Mouse (Mus musculus): ENCODE data around the gene Arhgef7. TPM values are rescaled to one million over a fixed set of nuclear protein-coding genes. Genes with fewer than 3 reads are reported as not detected.

Gene Arhgef7
- 353 TPM in 1 of 2 replicates, not detected in the other for polyA plus RNA-seq (2012; ENCODE audit: insufficient read depth, insufficient read length, low replicate concordance, missing spikeins)

DNA sequence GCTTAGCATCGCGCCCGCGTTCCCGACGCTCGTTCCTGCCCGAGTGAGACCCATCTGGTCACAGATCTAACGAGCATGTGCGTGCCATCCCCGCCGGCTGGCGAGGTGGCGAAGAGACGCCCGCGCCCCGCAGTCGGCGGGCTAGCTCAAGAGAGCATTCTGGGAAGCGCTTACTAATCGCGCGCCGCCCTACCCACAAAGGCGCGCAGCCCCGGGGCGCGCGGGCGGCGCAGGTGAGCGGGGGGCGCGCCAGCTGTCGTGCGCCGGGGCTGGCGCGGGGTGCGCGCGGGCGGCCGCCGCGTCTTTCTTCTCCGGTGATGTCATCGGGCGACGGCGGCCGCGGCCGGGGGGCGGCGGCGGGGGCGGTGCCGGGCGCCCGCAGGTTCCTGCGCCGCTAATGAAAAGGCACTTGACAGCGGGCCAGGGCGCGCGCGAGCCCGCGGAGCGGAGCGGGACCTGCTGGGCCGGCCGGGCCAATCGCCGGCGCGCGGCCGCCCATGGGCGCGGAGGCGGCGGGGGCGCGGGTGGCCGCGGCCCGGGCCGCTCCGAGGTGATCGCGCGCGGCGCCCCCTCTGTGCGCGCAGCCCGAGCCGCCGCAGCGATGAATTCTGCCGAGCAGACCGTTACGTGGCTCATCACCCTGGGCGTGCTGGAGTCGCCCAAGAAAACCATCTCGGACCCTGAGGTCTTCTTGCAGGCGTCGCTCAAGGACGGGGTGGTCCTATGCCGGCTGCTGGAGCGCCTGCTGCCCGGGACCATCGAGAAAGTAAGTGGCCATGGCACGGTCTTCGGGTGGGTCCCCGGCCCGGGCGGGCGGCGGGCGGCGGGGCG is at the start of gene Arhgef7:
TSS of gene Arhgef7 (plus strand) at position 71 of the 831 bp plus-strand sequence.
- peak within 1 kb of the TSS; percentile 96 for H3K27ac ChIP-seq (ENCODE audit: insufficient read depth, low read depth, low read length)
- TF ChIP-seq CTCF (IDR thresholded peaks at IDR 0.05; ENCODE audit: insufficient read depth, low read depth, low read length) (no peak), POLR2A (IDR thresholded peaks at IDR 0.05; ENCODE audit: insufficient read depth, low read depth, low read length) (peak; percentile 69)
- H3K4me1 ChIP-seq (ENCODE audit: control insufficient read depth, insufficient read depth, low read length): peaks cover 24% of the 10 kb centered on the region
- 2% methylated on average over 126 of the region's 127 CpGs for WGBS
- H3K4me3 ChIP-seq (ENCODE audit: insufficient read depth, low read depth, low read length): peak within 1 kb of the TSS; percentile 95

DNA sequence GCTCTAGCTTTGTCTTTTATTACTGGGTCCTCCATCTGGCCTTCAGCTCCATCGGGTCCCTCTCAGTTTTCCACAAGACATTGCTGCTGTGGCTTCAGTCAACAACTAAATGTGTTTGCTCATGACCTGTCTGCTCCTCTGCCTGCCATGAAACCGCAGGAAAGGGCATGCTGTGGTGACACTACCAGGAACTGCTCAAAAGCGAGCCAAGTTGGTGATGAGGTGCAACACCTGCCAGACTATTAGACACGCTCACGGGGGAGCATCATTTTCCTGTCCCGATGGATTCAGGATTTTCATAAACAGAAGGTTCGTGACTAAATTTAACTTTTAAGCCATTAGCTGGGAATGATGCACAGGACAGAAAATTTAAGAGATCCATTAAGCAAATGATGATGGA is 43.0 kb upstream of the Arhgef7 start:
- TF ChIP-seq POLR2A (IDR thresholded peaks at IDR 0.05; ENCODE audit: insufficient read depth, low read depth, low read length): no peak
- TF ChIP-seq CTCF (IDR thresholded peaks at IDR 0.05; ENCODE audit: insufficient read depth, low read depth, low read length): no peak
- no peak overlapping the region for H3K4me3 ChIP-seq (ENCODE audit: insufficient read depth, low read depth, low read length)
- no peak overlapping the region for H3K27ac ChIP-seq (ENCODE audit: insufficient read depth, low read depth, low read length)
- 89% methylated on average over 7 of the region's 7 CpGs for WGBS
- H3K4me1 ChIP-seq (ENCODE audit: control insufficient read depth, insufficient read depth, low read length): no peaks in the 10 kb centered on the region

DNA sequence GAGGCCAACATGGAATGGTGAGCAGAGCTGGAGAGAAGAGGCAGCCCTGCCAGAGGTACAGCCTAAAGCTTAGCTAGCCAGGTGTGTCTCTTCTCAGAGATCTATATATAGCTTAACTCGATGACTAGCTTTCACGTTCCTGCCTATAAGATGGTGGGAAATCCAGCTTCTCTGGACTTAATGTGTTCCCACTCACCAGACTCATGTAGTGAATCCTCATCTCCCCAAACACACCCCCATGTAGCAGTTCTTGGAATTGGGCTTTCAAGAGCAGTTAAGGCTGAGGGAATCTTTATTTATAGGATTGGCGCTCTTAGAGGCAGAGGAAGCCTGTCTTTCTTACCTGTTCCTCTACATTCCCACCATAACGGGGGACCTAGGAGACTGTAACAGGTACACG is 40.3 kb upstream of the Arhgef7 start:
- Histone ChIP-seq H3K4me1 (ENCODE audit: control insufficient read depth, insufficient read depth, low read length) (peaks cover 3% of the 10 kb centered on the region), H3K4me3 (ENCODE audit: insufficient read depth, low read depth, low read length) (no peak overlapping the region), H3K27ac (ENCODE audit: insufficient read depth, low read depth, low read length) (no peak overlapping the region)
- no peak for TF ChIP-seq POLR2A (IDR thresholded peaks at IDR 0.05; ENCODE audit: insufficient read depth, low read depth, low read length)
- no peak for TF ChIP-seq CTCF (IDR thresholded peaks at IDR 0.05; ENCODE audit: insufficient read depth, low read depth, low read length)
- 93% methylated on average over 5 of the region's 5 CpGs for WGBS

GRCm38 (mm10) chr8:11689945-11690344 is 37.6 kb upstream of the Arhgef7 start:
- peaks cover 3% of the 10 kb centered on the region for H3K4me1 ChIP-seq (ENCODE audit: control insufficient read depth, insufficient read depth, low read length)
- H3K27ac ChIP-seq (ENCODE audit: insufficient read depth, low read depth, low read length): no peak overlapping the region
- H3K4me3 ChIP-seq (ENCODE audit: insufficient read depth, low read depth, low read length): no peak overlapping the region
- TF ChIP-seq CTCF (IDR thresholded peaks at IDR 0.05; ENCODE audit: insufficient read depth, low read depth, low read length) (no peak), POLR2A (IDR thresholded peaks at IDR 0.05; ENCODE audit: insufficient read depth, low read depth, low read length) (no peak)
- WGBS: 51% methylated on average over 7 of the region's 7 CpGs

DNA sequence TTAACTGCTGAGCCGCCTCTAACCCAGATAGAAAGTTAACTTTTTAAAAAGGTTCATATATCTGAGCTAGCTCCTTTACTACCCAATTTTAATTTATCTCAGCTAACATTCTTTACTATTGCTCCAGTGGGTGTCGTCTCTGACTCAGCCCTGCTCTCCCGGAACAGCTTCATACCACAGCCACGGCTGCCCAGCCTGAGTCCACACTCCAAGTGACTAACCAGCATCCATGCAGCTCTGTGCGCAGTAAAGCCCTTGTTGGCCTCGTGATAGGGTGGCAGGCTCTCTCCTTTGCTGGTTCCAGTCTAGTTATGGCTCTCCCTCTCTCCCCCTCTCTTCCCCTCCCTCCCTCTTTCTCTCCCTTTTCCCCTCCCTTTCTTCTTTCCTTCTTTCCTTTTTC is 36.2 kb upstream of the Arhgef7 start:
- TF ChIP-seq CTCF (IDR thresholded peaks at IDR 0.05; ENCODE audit: insufficient read depth, low read depth, low read length) (no peak), POLR2A (IDR thresholded peaks at IDR 0.05; ENCODE audit: insufficient read depth, low read depth, low read length) (no peak)
- Histone ChIP-seq H3K27ac (ENCODE audit: insufficient read depth, low read depth, low read length) (no peak overlapping the region), H3K4me1 (ENCODE audit: control insufficient read depth, insufficient read depth, low read length) (peaks cover 3% of the 10 kb centered on the region), H3K4me3 (ENCODE audit: insufficient read depth, low read depth, low read length) (no peak overlapping the region)
- WGBS: 56% methylated on average over 6 of the region's 6 CpGs

DNA sequence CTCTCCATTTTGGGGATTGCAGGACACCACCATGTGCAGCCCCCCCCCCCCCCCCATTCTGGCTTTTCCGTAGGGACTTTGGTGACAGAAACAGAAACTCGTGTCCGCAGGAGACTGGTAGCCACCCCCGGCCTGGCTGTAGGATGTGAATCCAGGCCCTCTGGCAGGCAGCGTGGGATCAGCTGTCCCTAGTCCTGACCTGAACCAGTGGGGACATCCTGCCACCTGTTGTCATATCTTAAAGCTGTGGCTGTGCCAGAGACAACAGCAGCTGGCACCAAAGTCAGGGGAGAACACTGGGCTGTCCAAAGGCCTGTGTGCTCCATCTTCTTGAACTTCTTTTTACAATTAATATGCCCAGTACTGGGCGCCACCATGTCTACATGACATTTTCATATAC is 35.8 kb upstream of the Arhgef7 start:
- H3K4me3 ChIP-seq (ENCODE audit: insufficient read depth, low read depth, low read length): no peak overlapping the region
- H3K4me1 ChIP-seq (ENCODE audit: control insufficient read depth, insufficient read depth, low read length): peaks cover 3% of the 10 kb centered on the region
- TF ChIP-seq CTCF (IDR thresholded peaks at IDR 0.05; ENCODE audit: insufficient read depth, low read depth, low read length) (no peak), POLR2A (IDR thresholded peaks at IDR 0.05; ENCODE audit: insufficient read depth, low read depth, low read length) (no peak)
- H3K27ac ChIP-seq (ENCODE audit: insufficient read depth, low read depth, low read length): no peak overlapping the region
- WGBS: 93% methylated on average over 6 of the region's 6 CpGs

GRCm38 (mm10) chr8:11692455-11692854 is 35.1 kb upstream of the Arhgef7 start:
- Histone ChIP-seq H3K4me3 (ENCODE audit: insufficient read depth, low read depth, low read length) (no peak overlapping the region), H3K4me1 (ENCODE audit: control insufficient read depth, insufficient read depth, low read length) (peaks cover 3% of the 10 kb centered on the region), H3K27ac (ENCODE audit: insufficient read depth, low read depth, low read length) (no peak overlapping the region)
- 95% methylated on average over 1 of the region's 1 CpGs for WGBS
- TF ChIP-seq POLR2A (IDR thresholded peaks at IDR 0.05; ENCODE audit: insufficient read depth, low read depth, low read length): no peak
- TF ChIP-seq CTCF (IDR thresholded peaks at IDR 0.05; ENCODE audit: insufficient read depth, low read depth, low read length): no peak

DNA sequence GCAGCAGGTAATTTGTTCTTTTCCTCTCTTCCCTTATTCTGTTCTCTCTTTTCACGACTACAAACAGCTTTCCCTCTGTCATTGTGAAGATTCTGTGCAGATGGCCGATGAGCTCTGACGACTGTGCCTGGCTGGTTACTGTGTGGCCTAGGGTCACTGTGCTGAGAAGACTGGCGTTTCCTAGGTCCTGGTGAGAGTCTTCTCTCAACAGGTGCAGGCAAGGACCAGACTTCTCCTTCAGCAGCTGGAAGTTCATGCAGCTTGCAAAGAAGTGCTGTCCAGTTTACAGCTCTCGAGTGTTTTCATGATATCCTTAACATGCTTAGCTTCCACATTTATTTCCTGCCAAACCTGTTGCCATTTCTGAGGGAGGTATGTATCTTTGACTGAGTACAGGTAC is 33.5 kb upstream of the Arhgef7 start:
- TF ChIP-seq POLR2A (IDR thresholded peaks at IDR 0.05; ENCODE audit: insufficient read depth, low read depth, low read length) (no peak), CTCF (IDR thresholded peaks at IDR 0.05; ENCODE audit: insufficient read depth, low read depth, low read length) (no peak)
- no peak overlapping the region for H3K4me3 ChIP-seq (ENCODE audit: insufficient read depth, low read depth, low read length)
- H3K4me1 ChIP-seq (ENCODE audit: control insufficient read depth, insufficient read depth, low read length): peaks cover 3% of the 10 kb centered on the region
- no peak overlapping the region for H3K27ac ChIP-seq (ENCODE audit: insufficient read depth, low read depth, low read length)
- 83% methylated on average over 5 of the region's 5 CpGs for WGBS

DNA sequence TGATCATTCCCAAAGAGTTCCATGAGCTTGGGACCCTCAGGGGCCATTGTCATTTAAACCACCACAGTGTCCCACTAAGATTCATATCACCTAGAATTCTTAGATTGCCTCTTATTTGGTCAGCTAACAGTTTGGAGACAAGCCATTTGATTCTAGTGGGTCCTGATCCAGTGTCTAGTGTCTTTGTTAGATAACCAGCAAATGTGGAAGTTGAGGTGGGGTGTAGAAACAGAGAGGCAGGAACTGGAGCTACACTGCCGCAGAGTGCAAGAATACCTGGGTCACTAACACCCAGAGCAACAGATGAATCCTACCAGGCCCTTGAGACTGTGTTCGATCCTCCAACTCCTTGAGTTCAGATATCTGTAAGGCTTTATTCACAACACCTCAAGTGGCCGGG is 31.3 kb upstream of the Arhgef7 start:
- TF ChIP-seq POLR2A (IDR thresholded peaks at IDR 0.05; ENCODE audit: insufficient read depth, low read depth, low read length) (no peak), CTCF (IDR thresholded peaks at IDR 0.05; ENCODE audit: insufficient read depth, low read depth, low read length) (no peak)
- H3K4me3 ChIP-seq (ENCODE audit: insufficient read depth, low read depth, low read length): no peak overlapping the region
- 98% methylated on average over 3 of the region's 3 CpGs for WGBS
- no peak overlapping the region for H3K27ac ChIP-seq (ENCODE audit: insufficient read depth, low read depth, low read length)
- H3K4me1 ChIP-seq (ENCODE audit: control insufficient read depth, insufficient read depth, low read length): peaks cover 6% of the 10 kb centered on the region

Data from olfactory bulb, adult 2 months (tissue).